Mouse (Mus musculus) stomach, postnatal 0 days (tissue): ENCODE results near the gene Phgr1.
A peak's percentile ranks its signal among the peaks of the same experiment; 100 is the strongest.

Source experiments
- CTCF ChIP-seq: IDR thresholded peaks from 2 replicates; pipeline ENCODE4 v1.5.1; 2016; ENCODE audit warnings: antibody characterized with exemption, low read depth, mild to moderate bottlenecking, moderate library complexity
- EP300 ChIP-seq: optimal IDR thresholded peaks from 2 replicates; pipeline ENCODE3; 2016; ENCODE audit warnings: antibody characterized with exemption

DNA sequence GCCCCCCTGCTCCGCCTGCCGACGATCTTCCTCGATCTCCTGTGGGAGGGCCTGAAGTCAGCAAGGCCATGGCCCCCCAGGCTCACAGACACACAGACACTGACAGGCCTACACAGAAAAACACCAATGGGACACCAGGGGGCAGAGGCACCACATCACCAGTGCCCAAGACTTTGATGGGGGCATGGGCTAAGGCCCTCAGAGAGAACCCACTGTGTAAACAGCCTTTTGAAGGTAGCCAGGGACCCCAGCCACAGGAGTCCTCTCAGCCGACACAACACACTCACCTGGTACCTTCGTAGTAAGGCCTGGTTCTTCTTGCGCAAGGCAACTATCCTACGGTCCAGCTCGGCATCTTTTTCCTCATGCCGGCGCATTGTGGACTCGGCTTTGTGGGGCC is 11.2 kb upstream of the Phgr1 start:
- TF ChIP-seq CTCF (peak; percentile 60), EP300 (no peak)
